Mouse (Mus musculus) frontal cortex, adult 2 months (tissue): ENCODE results near the gene Mars. TPM values are rescaled to one million over a fixed set of nuclear protein-coding genes. Genes with fewer than 3 reads are reported as not detected.

ENCODE experiments used
- DNase-seq, 2 experiments: peaks; one replicate each; pipeline ENCODE4 v3.0.0; 2022; ENCODE audit warnings: low spot score in 1 of 2; ENCODE audit errors: extremely low spot score in 1 of 2
- polyA plus RNA-seq: library from polyadenylated mRNA; depleted of rRNA; stranded (reverse); fragments of >200 nt; gene quantifications from 2 replicates; pipeline ENCODE4 v1.2.3, GENCODE M21; 2012

Gene Mars
- polyA plus RNA-seq, 1 experiment = 81.8 TPM

DNA sequence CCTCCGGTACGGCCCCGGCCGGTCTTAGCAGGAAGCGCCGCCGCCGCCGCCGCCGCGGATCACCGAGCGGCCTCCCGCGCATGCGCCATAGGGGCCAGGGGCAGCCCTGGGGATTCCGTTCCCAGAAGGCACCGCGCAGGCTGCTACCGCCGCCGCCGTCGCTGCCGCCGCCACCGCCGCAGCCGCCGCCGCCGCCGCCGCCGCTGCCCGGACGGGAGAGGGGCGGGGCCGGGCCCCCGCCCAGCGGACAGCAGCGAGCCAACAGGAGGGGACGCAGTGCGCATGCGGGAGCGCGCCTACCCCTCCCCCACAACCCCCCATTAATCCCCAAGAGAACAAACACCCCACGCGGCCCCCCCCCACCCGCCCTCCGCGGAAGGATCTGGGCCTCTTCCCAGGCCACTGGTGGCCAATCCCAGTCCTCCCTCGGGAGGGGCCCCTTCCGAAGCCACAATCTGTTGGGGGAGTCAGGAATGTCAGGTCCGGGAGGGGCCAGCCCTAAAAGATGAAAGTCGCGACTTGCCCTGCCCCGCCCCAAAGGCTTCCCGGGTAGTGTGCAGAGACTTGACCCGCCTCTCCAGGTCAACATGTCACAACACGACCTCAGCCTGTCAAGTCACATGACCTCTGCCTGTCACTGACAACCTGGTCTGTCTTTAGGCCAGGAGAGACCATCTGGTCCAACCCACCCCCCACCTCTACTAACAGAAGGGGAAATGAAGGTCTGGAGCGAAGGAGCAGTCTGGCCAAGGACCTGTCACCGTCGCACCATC is 22.6 kb downstream of the Mars start, which contains the start of gene Mbd6:
Gene Mbd6 (minus strand): TSS at position 219 of the 773 bp plus-strand sequence.
- DNase-seq = peak; percentile 67 to 82

DNA sequence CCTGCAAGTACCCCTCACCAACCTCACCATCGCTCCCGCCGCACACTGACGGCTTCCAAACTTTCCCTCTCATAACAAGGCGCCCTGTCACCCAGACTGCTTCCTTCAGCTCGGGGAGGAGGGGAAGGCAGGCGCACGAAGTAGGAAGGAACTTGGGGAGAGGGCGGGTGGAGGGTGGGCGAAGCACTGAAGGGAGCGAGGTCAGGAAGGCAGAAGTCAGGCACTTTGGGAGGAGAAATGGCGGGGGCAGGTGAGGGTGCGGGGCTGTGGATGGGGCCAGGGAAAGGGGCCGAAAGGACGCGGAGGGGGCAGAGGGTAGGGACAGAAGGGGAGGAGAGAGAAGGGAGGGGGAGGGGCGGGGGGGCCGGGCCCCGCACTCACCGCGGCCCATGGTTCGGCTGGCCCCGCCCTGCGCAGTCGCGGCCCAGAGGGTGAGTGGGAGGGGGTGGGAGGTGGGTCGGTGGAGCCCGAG is 23.2 kb downstream of the Mars start:
- DNase-seq = no peak

DNA sequence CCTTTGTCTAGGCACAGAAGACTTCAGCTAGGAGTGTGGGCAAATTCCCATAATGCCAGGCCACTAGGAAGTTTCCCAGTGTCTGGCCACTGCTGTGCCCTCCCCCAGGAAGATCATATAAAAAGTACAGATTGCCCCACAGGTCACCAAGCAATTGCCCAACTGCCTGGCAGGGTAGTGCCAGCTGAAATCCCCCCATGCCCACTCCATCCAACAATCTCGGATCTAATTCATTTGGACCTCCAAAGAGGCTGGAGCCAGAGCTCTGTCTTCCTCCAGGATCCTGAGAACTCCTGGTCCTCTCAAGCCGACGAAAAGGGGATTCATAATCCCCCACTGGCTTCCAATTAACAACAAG is 23.7 kb downstream of the Mars start:
- no peak for DNase-seq

DNA sequence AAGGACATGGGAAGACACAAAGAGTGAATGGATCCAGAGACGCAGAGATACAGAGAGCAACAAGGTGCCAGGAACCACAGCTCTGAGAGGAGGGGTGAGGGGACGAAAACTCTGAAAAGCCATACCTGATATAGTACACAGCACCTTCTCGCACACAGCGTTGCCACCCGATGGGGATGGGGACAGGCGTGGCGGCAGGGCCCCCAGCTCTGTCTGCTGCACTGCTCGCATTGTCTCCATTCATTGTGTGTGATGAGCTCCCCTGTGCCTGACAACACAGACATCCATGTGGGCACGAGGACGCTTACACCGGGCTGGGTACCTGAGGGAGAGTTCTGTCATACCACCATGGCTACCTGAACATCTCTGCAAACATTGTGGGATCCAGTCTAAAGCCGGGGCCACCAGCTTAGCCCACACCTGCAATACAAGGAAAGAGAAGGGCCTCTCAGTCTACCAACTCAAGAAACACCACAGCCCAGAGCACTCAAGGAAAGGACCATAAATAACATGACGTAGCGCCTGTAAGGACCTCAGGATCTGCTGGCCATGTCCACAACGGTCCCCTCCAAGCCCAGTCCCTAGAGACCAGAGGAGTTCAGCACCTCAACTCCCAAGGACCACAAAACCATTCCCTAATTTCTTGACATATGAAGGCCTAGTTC is 24.2 kb downstream of the Mars start:
- DNase-seq = no peak

DNA sequence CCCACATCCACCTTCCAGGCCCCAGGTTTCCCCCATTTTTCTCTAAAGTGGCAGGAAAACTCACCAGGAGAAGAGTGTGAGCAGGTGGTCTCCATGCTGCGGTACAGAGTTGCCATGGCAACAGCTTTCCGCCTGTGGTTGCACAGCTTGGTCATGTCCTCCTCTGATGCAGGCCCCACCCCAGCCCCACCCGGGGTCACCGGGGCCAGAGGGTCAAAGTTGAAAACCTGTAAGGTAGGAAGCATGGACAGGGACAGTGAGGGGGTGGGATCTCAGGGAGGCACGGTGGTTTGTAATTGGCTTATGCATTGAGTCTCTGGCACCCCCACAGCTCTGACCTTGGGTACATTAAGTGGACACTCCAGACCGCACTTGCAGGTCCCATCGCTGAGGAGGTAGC is 24.9 kb downstream of the Mars start:
- DNase-seq = no peak

DNA sequence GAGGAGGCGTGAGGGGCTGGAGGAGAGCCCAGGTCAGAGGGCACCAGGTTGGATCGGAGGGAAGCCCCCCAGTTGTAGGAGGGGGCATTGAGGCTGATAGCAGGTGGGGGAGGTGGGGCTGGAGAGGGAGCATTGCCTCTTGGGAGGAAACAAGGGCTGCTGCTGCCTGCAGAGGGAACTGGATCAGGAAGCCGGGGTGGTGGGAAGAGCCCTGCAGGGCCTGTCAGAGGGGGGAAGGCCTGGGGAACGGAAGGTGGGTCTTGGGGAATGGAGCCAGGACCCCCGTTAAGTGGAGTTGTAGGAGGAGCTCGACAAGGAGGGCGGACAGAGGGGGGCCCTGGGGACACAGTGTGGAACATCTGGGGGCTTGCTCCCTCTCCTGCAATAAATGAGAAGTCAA is 25.4 kb downstream of the Mars start:
- no peak for DNase-seq

DNA sequence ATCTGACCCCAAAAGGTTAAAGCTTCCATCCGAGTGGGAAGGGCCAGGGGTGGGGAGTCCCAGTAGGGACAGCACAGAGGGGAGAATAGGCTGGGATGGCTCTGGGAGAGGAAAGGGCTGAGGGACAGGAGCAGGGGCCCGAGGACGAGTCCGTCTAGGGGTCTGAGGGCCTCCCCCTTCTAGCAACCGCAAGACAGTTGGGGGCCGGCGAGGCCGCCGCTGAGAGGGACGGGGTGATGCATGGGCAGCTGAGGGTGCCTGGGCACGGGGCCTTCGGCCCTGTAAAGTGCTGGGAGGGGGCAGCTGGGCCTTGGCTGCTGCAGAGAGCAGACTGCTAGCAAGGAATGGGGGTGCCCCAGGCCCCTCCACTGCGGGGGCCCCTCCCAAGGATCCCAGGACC is 25.9 kb downstream of the Mars start:
- DNase-seq = no peak

DNA sequence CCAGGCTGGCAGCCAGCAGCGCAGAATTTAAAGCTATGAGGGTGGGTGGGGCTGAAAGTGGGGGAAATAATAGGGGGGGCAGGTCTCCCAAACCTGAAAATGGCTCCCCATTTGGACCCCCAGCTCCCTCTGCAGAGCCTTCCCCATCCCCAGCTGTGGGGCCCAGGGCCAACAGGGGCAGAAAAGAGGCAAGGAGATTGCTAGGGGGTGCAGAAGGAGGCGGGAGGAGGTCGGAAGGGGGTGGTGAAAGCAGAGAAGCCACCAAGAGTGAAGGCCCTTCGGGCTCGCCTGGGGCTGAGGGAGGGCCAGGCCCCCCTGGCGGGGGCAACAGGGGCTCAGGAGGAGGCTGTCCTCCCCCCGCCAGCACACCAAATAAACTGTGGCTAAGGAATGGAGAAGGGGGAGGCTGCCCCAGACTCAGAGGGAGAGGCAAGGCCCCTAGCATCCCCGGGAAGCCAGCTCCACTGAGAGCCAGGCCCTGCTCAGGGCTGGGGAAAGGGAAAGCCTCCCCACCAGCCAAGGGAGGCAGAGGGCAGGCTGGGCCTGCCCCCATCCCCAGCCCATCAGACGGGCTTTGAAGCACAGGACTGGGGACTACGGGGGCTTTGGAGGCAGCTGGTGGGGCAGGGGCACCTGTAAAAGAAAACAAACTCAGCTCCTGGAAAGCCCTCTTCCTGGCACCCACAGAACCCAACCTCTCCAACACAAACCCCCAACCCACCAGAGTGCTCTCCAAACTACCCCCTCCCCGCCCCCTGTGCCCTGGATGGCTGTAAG is 26.7 kb downstream of the Mars start:
- DNase-seq = no peak

DNA sequence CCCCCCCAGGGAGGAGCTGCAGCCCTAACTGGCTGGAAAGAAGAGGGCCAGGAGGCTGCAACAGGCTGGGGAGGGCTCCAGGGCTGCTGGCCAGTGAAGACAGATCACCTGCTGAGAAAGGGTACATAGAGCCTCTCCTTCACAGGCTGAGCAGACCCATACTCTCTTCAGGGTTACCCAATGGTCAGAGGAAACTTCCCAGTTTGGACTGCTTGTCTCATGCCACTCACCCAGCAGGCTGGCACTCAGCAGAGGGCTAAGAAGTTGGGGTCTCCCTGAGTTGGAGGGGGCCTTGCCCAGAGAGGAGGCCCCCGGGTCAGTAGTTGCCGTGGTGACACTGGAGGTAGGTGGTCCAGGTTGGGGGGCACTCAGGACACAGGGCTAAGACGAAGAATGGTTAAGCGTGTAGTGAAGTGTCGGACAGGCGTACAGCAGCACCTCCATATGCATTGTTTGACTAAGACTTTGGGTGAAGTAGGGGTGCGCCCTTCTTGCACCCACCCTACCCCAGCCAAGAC is 27.4 kb downstream of the Mars start:
- DNase-seq = no peak

DNA sequence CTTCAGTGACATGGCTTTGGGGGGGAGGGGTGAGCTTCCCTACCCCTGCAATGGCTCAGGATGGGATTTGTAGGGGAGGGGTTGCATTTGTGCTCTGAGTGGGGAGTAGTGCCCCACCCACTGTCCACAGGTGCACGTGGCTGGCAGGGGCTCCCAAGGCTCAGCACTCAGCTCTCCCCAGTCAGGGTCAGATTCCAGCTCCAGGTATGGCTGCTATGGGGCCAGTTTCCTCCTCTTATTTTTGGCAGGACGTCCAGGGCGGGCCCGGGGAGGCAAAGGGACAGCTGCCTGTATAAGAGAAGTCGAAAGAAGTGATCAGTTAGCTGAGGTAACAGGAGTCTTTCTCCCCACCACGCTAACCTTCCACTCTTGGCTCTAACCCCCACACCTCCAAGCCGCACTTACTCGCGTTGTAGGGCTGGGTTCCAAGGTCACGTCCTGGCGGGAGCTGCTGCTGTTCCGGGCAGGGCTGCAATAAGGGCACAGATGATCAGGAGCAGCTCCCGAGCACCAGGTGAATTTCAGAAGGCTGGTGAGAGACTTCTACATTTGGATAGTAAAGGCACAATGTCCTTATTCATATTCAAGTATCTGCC is 28.9 kb downstream of the Mars start:
- no peak for DNase-seq

DNA sequence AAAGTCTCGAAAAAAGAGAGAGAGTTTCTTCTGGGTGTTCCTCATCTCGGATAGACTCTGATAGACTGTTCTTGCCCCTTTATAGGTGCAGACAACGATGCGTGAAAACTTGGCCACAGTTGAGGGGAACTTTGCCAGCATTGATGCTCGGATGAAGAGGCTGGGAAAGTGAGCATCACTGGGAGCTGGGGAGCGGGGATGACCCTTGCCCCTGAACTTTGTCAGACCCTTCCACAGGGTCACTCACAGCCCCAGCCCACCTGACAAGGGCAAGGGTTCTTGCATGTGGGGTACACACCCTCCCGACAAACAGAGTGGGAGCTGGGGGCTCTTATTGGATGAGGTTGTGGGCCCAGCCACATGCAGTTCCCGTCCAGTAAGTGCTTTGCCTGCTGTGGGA is 30.3 kb downstream of the Mars start:
- DNase-seq = no peak

DNA sequence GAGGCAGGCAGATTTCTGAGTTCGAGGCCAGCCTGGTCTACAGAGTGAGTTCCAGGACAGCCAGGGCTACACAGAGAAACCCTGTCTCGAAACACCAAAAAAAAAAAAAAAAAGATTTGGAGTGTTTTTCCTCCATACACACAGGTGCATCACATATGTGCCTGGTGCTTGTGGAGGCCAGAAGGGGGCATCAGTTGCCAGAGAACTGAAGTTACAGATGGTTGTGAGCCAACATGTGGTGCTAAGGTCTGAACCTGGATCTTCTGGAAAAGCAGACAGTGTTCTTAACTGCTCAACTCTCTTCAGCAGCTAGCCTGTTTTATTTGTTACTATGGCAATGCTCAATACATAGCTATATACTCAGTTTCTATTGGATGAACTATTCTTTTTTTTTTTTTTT is 31.9 kb downstream of the Mars start:
- DNase-seq = no peak

DNA sequence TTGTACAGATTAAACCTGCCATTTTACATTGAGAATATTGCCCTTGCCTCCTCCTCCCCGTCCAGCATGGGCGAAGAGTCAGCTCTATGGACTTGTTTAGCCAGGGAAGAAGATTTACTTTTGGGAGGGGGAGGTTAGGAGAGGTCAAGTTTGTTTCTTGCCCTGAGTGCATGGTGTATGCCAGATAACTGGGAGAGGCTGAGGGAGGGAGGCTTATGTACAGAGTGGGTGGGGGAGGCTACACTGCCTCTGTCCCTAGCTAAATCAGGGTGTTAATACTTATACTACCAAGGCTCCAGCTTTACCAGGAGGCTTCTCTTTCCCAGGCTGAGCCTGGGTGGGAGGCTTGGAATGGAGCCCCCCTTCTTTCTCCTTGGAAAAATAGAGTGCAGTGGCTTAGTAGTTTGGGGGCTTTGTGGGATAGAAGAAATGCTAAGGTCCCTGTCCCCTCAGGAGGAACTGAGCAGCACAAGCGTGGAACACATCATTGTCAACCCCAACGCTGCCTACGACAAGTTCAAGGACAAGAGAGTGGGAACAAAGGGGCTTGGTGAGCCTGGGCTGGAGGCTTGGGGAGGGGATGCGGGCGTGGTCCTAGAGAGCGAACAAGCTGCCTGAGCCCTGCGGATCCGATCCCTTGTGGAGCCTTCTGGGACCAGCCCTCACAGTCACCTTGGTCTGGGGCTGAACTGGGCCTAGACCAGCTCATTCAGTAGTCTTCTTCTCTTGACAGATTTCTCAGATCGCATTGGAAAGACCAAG is 37.1 kb downstream of the Mars start:
- DNase-seq = no peak

DNA sequence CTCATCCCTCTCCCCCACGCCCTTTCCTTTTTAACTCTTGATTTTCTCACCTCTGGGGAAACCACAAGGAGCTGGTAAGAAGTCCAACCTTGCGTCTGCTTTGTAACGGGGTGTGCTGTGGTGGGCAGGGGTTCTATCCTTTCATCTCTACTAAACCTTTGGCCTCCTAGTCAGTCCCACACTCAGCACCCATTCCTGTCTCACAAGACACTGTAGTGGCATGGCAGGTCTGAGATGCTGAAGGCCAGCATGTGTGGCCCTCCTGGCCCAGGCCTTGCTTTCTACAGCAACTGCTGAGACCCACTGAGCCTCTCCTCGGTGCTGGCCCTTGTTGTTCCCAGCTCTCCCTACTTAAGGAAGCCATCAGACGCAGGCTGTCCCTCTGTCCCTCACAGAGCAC is 39.2 kb downstream of the Mars start:
- no peak for DNase-seq

DNA sequence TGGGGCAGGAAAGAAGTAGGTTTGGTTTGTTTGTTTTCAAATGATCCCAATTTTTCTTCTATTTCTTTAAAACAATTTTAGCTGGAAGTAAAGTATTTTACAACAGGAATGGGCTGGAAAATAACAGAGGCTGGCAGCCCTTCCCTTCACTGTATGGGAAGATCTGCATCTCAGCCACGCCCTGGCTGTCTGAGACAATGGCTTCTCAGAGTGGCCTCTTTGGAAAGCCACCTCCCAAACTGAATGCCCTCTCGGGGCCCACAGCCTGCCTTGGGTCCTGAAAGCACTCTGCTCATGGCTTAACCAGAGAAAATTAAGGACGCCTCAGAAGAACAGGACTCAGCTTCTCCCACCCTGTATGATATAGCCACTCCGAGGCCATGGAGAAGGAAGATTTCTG is 41.7 kb downstream of the Mars start:
- no peak for DNase-seq

DNA sequence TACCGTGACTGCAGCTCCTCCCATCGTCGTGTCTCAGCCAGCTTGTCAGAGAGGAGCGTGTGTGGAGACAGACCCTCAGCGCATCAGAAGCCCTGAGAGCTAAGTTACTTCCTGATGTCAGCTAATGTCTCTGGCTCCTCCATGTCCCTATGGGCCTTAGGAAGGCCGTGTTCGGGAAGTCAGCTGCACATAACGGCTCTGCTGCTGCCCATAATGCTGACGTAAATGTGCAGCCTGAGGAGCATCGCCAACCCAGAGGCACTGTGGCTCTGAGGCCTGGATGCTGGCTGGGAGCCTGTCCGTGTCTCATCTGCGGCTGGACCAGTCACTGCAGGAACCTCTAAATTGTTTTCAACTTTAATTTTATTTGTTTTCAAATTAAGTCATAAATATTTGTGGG is 42.5 kb downstream of the Mars start:
- DNase-seq = no peak

DNA sequence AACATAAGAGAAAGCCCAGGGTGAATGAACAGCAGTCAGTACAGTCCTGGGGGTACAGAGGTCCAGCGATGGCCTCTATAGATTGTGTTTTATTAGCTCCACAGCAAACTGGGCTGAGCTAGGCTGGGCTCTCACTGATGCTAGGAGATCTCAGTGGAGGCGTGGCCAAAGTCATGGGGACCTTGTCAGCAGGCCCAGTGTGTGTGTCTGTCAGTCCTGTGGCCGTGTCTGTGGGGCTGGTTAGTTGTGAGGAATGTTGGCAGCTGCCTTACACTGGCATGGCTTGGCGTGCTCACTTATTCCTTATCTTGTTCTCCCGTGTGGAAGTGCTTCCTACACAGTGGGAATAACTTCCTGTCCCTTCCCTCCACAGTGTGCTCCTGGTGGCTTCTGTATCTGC is 43.2 kb downstream of the Mars start:
- no peak for DNase-seq

DNA sequence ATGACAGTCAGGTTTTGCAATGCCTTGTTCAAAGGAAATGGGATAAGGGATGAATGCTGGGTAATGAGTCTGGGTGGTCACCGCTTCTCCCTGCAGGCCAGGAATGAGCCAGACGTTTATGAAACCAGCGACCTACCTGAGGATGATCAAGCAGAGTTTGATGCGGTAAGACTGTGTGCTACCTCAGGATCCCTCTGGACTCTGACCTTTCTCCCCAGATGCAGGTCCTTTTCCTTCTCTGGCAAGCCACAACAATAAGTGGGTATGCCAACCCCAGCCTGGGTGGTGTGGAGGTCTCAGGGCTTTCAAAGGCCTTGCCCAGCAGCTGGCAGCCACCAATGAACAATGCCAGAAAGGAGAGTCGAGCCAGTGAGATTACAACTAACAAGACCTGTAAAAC is 44.3 kb downstream of the Mars start:
- DNase-seq = no peak

DNA sequence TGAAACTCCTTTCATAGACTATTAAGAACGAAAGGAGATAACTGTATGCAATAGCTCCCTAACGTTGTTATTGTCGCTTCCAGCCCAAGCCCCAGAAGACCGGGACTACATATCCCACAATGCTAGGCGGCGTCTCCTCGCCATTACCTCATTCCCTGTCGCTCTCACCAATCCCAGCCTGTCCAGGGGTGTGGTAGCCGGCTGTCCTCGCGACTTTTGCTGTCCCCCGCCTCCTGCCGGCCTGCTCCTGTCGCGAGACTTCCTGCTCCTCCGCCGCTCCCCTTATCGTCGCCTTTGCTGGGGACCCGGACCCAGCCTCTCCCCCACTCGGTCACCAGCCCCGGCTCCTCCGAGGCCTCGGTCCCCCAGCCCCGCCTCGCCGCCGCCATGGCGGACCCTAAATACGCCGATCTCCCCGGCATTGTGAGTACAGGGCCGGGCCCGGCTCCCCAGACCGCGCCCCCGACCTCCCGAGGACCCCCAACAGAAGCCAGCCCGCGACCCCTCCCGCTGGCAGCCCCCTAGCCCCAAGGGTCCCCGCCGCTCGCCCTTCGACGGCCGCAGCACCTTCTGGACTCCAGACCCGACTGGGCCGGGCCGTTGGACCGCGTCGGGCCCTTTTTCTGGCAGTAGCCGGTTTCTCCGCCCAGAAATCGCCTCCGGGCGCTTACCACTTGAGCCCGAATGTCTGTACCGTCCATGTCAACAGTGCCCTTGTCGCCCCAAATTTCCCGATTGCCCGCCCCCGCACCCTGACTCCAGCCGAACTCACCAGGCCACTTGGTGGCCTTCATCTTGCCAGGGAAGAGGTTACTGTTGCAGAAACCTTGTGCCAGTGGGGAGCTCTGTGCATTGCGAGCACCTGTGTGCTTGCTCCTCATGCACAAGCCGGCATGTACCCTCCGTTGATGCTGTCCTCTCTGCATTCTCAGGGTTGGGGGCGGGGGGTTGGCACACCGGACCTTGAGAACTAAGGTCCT is 45.2 kb downstream of the Mars start, which contains the start of gene Dctn2:
Gene Dctn2 (plus strand): TSS at position 257 of the 980 bp plus-strand sequence.
- peak; percentile 95 to 96 for DNase-seq
